Mouse (Mus musculus) thymus, adult 18-20 months (tissue): Measurements from ENCODE around the gene Cnst.

Experiments used
- DNase-seq, 2 experiments: peaks; one replicate each; pipeline ENCODE4 v3.0.0; 2022; ENCODE audit warnings: mixed read lengths in 2 of 2

Cnst gene

GRCm38 (mm10) chr1:179553949-179554347 is 7.8 kb downstream of the Cnst start:
- DNase-seq = no peak

- no peak for DNase-seq
Observed at GRCm38 (mm10) chr1:179556921-179557320, 10.8 kb downstream of the Cnst start.

- DNase-seq = no peak
Observed at GRCm38 (mm10) chr1:179559446-179560194, 13.4 kb downstream of the Cnst start.

- DNase-seq = no peak
Observed at GRCm38 (mm10) chr1:179560845-179561430, 14.8 kb downstream of the Cnst start.

GRCm38 (mm10) chr1:179563211-179563610 is 17.0 kb downstream of the Cnst start:
- no peak for DNase-seq

GRCm38 (mm10) chr1:179563926-179564325 is 17.8 kb downstream of the Cnst start:
- DNase-seq = no peak

- no peak for DNase-seq
Observed at GRCm38 (mm10) chr1:179567558-179567957, 21.4 kb downstream of the Cnst start.

GRCm38 (mm10) chr1:179568690-179569398 is 22.7 kb downstream of the Cnst start:
- no peak for DNase-seq

- DNase-seq = no peak
Observed at GRCm38 (mm10) chr1:179570482-179570881, 24.3 kb downstream of the Cnst start.

GRCm38 (mm10) chr1:179571686-179572085 is 25.5 kb downstream of the Cnst start:
- no peak for DNase-seq

GRCm38 (mm10) chr1:179573650-179574206 is 27.6 kb downstream of the Cnst start:
- DNase-seq = no peak

- peak; percentile 32 to 56 for DNase-seq
Observed at GRCm38 (mm10) chr1:179578625-179579024, 32.5 kb downstream of the Cnst start.

GRCm38 (mm10) chr1:179580200-179580599 is 34.0 kb downstream of the Cnst start:
- DNase-seq = no peak

GRCm38 (mm10) chr1:179581422-179581821 is 35.3 kb downstream of the Cnst start:
- no peak for DNase-seq

- DNase-seq = no peak
Observed at GRCm38 (mm10) chr1:179582021-179582433, 35.9 kb downstream of the Cnst start.

- no peak for DNase-seq
Observed at GRCm38 (mm10) chr1:179583090-179583489, 36.9 kb downstream of the Cnst start.

- no peak for DNase-seq
Observed at GRCm38 (mm10) chr1:179584220-179584619, 38.0 kb downstream of the Cnst start.

- no peak for DNase-seq
Observed at GRCm38 (mm10) chr1:179585646-179586045, 39.5 kb downstream of the Cnst start.

GRCm38 (mm10) chr1:179586430-179587095 is 40.4 kb downstream of the Cnst start:
- DNase-seq = no peak

- DNase-seq = no peak
Observed at GRCm38 (mm10) chr1:179588230-179588629, 42.1 kb downstream of the Cnst start.

- no peak for DNase-seq
Observed at GRCm38 (mm10) chr1:179591639-179592038, 45.5 kb downstream of the Cnst start.

- DNase-seq = no peak
Observed at GRCm38 (mm10) chr1:179592143-179592542, 46.0 kb downstream of the Cnst start.

- DNase-seq = no peak
Observed at GRCm38 (mm10) chr1:179592972-179593371, 46.8 kb downstream of the Cnst start.
